Mouse (Mus musculus) erythroblast, embryonic 14.5 days (primary cell): ENCODE data around the gene Creb1.

Experiments
- GATA1 ChIP-seq: IDR thresholded peaks from 2 replicates; pipeline ENCODE4 v1.6.1; 2012; ENCODE audit warnings: low read length, inconsistent platforms, mixed read lengths
- TAL1 ChIP-seq: IDR thresholded peaks from 3 replicates; pipeline ENCODE4 v1.6.1; 2012; ENCODE audit warnings: low read length, inconsistent platforms, mixed read lengths

DNA sequence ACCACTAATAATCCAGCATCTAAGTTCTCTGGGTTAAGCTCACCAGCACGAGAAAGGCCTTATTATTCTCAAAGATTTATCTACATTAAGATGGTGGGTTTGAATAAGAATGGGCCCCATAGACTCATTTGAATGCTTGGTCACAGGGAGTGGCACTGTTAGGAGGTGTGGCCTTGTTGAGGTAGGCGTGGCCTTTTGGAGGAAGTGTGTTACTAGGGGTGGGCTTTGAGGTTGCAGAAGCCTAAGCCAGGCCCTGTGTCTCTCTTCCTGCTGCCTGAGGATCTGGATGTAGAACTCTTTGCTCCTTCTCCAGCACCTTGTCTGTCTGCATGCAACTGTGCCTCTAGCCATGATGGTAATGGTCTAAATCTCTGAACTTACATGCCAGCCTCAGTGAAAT lies 7.8 kb upstream of the Creb1 start:
- TF ChIP-seq TAL1 (no peak), GATA1 (no peak)
